Mouse (Mus musculus) midbrain, embryonic 16.5 days (tissue): ENCODE results near the gene Tktl1. TPM values are rescaled to one million over a fixed set of nuclear protein-coding genes. Genes with fewer than 3 reads are reported as not detected.
"Not testable (repeated sequence)": the region's sequence is repeated elsewhere in the genome, so short reads cannot be mapped to it uniquely, and the experiment has no call there.

Experiments used
- ATAC-seq: fragments of 200-750 bp; cut with Nextera tagmentation; 2 replicates; pipeline ENCODE4 v1.8.0; 2017; ENCODE audit warnings: moderate TSS enrichment
- H3K27ac ChIP-seq: fragments of 300-500 bp; sonication (generic); 2 replicates; pipeline ENCODE4 v1.5.1; 2014; ENCODE audit warnings: mild to moderate bottlenecking, low read length, mixed read lengths
- H3K27me3 ChIP-seq: fragments of 300-500 bp; sonication (generic); 2 replicates; pipeline ENCODE4 v1.6.1; 2014; ENCODE audit warnings: low read depth, low read length, mixed read lengths; ENCODE audit not compliant: control insufficient read depth, insufficient read depth
- H3K36me3 ChIP-seq: fragments of 300-500 bp; sonication (generic); 2 replicates; pipeline ENCODE4 v1.6.1; 2014; ENCODE audit warnings: mild to moderate bottlenecking, low read length, moderate library complexity, mixed read lengths; ENCODE audit not compliant: control insufficient read depth, insufficient read depth
- H3K4me1 ChIP-seq: fragments of 300-500 bp; sonication (generic); 2 replicates; pipeline ENCODE4 v1.6.1; 2014; ENCODE audit warnings: mild to moderate bottlenecking, low read length, mixed read lengths; ENCODE audit not compliant: control insufficient read depth, insufficient read depth
- H3K4me2 ChIP-seq: fragments of 300-500 bp; sonication (generic); 2 replicates; pipeline ENCODE4 v1.6.1; 2014; ENCODE audit warnings: mild to moderate bottlenecking, low read length, mixed read lengths
- H3K4me3 ChIP-seq: fragments of 300-500 bp; sonication (generic); 2 replicates; pipeline ENCODE4 v1.5.1; 2014; ENCODE audit warnings: low read depth, mild to moderate bottlenecking, low read length, moderate library complexity, mixed read lengths
- H3K9ac ChIP-seq: fragments of 300-500 bp; sonication (generic); 2 replicates; pipeline ENCODE4 v1.6.1; 2014; ENCODE audit warnings: low read depth, low read length, mixed read lengths
- H3K9me3 ChIP-seq: fragments of 300-500 bp; sonication (generic); replicated peaks from 2 replicates; pipeline ENCODE4 v1.6.1; 2014; ENCODE audit warnings: mild to moderate bottlenecking, low read length, mixed read lengths; ENCODE audit not compliant: control insufficient read depth, poor library complexity, severe bottlenecking
- WGBS: fragments of 180-500 bp; shearing (Covaris S2); extraction: QIAGEN DNeasy Blood & Tissue Kit; methylation state at CpG from one replicate; pipeline ENCODE4 v1.1.7; 2014; 5-methylcytosine and 5-hydroxymethylcytosine counted together
- polyA plus RNA-seq: library from polyadenylated mRNA; unstranded; fragments of >200 nt; fragmentation: Nextera tagmentation; extraction: Ambion mirVana; gene quantifications from 2 replicates; pipeline ENCODE4 v1.2.1, GENCODE M21; 2015

The Tktl1 gene
- polyA plus RNA-seq, result 0.11 TPM in 1 of 2 replicates, not detected in the other

DNA sequence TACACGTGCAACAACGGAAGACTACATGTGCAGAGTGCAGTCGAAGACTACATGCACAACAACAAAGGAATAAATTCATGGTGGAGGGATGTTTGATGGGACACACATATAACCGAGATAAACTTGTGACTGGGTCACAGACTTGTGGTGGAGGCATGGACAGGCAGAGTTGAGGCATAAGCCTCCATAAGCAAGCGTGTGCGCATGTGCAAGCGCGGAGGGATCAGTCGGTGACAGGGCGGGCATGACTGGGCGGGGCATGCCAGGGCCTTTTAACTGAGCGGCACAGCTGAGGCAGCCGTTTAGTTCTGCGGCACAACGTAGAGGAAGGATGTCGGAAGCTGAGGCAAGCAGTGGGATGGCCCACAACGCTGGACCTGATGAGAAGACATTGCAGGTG, at the start of gene Tktl1:
Tktl1 (plus strand) TSS at position 301 of the 400 bp plus-strand sequence.
- H3K27ac ChIP-seq, result no peak within 1 kb of the TSS
- WGBS, result 92% methylated on average over 17 of the region's 17 CpGs
- no peak for ATAC-seq
- H3K9me3 ChIP-seq, result no peaks in the 10 kb centered on the region
- no peaks in the 10 kb centered on the region for H3K36me3 ChIP-seq
- H3K4me1 ChIP-seq, result no peaks in the 10 kb centered on the region
- no peak within 1 kb of the TSS for H3K4me3 ChIP-seq
- no peaks in the 10 kb centered on the region for H3K27me3 ChIP-seq
- H3K9ac ChIP-seq, result no peak within 1 kb of the TSS
- H3K4me2 ChIP-seq, result no peak within 1 kb of the TSS

DNA sequence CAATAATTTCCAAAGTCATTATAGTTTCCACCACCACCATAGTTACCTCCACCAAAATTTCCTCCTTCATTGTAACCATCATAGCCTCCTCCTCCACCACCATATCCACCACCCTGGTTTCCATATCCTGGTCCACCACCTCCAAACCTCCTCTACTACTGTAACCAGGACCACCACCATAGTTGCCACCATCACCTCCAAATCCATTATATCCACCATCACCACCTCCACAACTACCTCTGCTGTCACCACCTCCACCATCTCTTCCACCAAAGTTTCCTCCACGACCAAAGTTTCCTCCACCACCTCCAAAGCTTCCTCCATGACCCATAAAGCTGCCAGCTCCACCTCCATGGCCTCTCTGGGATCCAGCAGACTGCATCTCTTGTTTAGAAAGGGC, 41.8 kb upstream of the Tktl1 start, which contains the start of gene Mecp2:
Mecp2 (minus strand) TSS at position 101 of the 400 bp plus-strand sequence.
- H3K4me3 ChIP-seq, H3K36me3 ChIP-seq, H3K27ac ChIP-seq, H3K4me1 ChIP-seq, H3K9me3 ChIP-seq, H3K27me3 ChIP-seq, ATAC-seq, H3K4me2 ChIP-seq, H3K9ac ChIP-seq: not testable (repeated sequence)
- WGBS, result 43% methylated on average over 1 of the region's 1 CpGs

GRCm38 (mm10) chrX:74167738-74168137, 9.3 kb upstream of the Tktl1 start, which contains the start of gene Tex28:
Tex28 (minus strand) TSS chrX:74167838.
- Histone ChIP-seq H3K27ac (no peak within 1 kb of the TSS), H3K36me3 (no peaks in the 10 kb centered on the region), H3K9me3 (no peaks in the 10 kb centered on the region), H3K9ac (no peak within 1 kb of the TSS), H3K4me2 (no peak within 1 kb of the TSS), H3K4me1 (no peaks in the 10 kb centered on the region), H3K4me3 (no peak within 1 kb of the TSS), H3K27me3 (no peaks in the 10 kb centered on the region)
- WGBS, result 94% methylated on average over 1 of the region's 1 CpGs
- no peak for ATAC-seq

GRCm38 (mm10) chrX:74203556-74203955, 26.5 kb downstream of the Tktl1 start:
- H3K9me3 ChIP-seq, result no peaks in the 10 kb centered on the region
- 86% methylated on average over 2 of the region's 2 CpGs for WGBS
- ATAC-seq, result no peak
- no peak overlapping the region for H3K9ac ChIP-seq
- no peaks in the 10 kb centered on the region for H3K36me3 ChIP-seq
- H3K4me1 ChIP-seq, result no peaks in the 10 kb centered on the region
- no peak overlapping the region for H3K4me3 ChIP-seq
- no peaks in the 10 kb centered on the region for H3K27me3 ChIP-seq
- no peak overlapping the region for H3K27ac ChIP-seq
- H3K4me2 ChIP-seq, result no peak overlapping the region

- no peak for ATAC-seq
- Histone ChIP-seq H3K4me3 (no peak overlapping the region), H3K9ac (no peak overlapping the region), H3K4me1 (no peaks in the 10 kb centered on the region), H3K27me3 (no peaks in the 10 kb centered on the region), H3K9me3 (no peaks in the 10 kb centered on the region), H3K36me3 (no peaks in the 10 kb centered on the region), H3K4me2 (no peak overlapping the region), H3K27ac (no peak overlapping the region)
- 90% methylated on average over 4 of the region's 4 CpGs for WGBS
These were observed 41.4 kb downstream of the Tktl1 start for GRCm38 (mm10) chrX:74218496-74218895.

GRCm38 (mm10) chrX:74219449-74219848, 42.4 kb downstream of the Tktl1 start:
- Histone ChIP-seq H3K27me3 (no peaks in the 10 kb centered on the region), H3K4me3 (no peak overlapping the region), H3K4me2 (no peak overlapping the region), H3K36me3 (peaks cover 1% of the 10 kb centered on the region; the same call in 1 of the 2 replicates), H3K4me1 (no peaks in the 10 kb centered on the region), H3K9ac (no peak overlapping the region), H3K27ac (no peak overlapping the region), H3K9me3 (no peaks in the 10 kb centered on the region)
- ATAC-seq, result no peak
- 60% methylated on average over 13 of the region's 13 CpGs for WGBS

- not testable (repeated sequence) for H3K4me3 ChIP-seq, H3K27me3 ChIP-seq, H3K4me2 ChIP-seq, H3K4me1 ChIP-seq, H3K36me3 ChIP-seq, H3K9ac ChIP-seq, H3K27ac ChIP-seq, H3K9me3 ChIP-seq
- ATAC-seq, result 0 out of 2 replicates have a peak, but pooled peaks have one; percentile 25
- 42% methylated on average over 1 of the region's 1 CpGs for WGBS
These were observed 43.0 kb downstream of the Tktl1 start for GRCm38 (mm10) chrX:74220099-74220498.

DNA sequence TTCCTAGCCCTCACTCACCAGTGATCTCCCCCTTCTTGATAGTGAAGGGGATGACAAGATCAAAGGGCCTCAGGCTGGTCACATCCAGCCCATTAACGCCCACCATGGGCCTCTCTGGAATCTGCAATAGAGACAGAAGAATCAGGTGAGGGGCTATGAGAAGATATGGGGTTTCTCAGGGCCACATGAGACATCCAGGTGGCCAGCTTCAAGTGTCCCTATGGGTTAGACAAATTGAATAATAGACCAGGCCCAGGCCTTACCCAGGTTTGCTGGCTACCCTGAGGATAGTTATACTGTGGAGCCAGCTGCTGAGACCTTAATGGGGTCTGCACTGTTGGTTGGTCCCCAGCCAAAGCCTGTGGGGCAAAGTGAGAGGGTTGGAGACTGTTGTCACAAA, 53.0 kb downstream of the Tktl1 start:
- H3K4me1 ChIP-seq, result no peaks in the 10 kb centered on the region
- ATAC-seq, result no peak
- no peak overlapping the region for H3K9ac ChIP-seq
- H3K4me3 ChIP-seq, result no peak overlapping the region
- H3K27ac ChIP-seq, result no peak overlapping the region
- no peak overlapping the region for H3K4me2 ChIP-seq
- H3K27me3 ChIP-seq, result no peaks in the 10 kb centered on the region
- H3K9me3 ChIP-seq, result no peaks in the 10 kb centered on the region
- H3K36me3 ChIP-seq, result peaks cover 23% of the 10 kb centered on the region
- 56% methylated on average over 1 of the region's 1 CpGs for WGBS

GRCm38 (mm10) chrX:74233196-74233595, 56.1 kb downstream of the Tktl1 start:
- Histone ChIP-seq H3K4me2 (no peak overlapping the region), H3K9me3 (no peaks in the 10 kb centered on the region), H3K36me3 (peaks cover 21% of the 10 kb centered on the region), H3K27me3 (no peaks in the 10 kb centered on the region), H3K4me1 (no peaks in the 10 kb centered on the region), H3K27ac (no peak overlapping the region), H3K4me3 (no peak overlapping the region), H3K9ac (no peak overlapping the region)
- no peak for ATAC-seq
- WGBS, result 95% methylated on average over 5 of the region's 5 CpGs
